ENCODE assay signal across 8 mouse cellular contexts in the genomic region with DNA sequence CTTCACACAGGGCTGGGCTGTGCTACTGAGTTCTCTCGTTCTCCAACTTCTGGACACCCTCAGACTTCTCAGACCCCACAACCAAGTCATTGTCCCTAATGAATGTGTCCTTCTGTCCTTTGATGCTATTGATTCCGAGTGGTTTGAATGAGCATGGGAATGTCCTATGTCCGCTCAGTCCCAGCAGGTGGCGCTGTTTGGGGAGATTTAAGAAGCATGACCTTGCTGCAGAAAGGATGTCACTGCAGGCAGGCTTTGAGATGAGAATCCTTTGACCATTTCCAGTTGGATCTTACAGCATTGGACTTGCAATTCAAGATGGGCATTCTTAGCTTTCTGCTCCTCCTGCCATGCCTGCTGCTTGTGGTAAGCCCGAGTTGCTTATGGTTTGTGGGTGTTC.
DNase-seq lines count a peak whose midpoint lies in the region; TF ChIP-seq lines count a peak whose summit lies in the region.
"Had no signal": no experiment of that assay in that cellular context is flagged by ENCODE, and none has a peak within 500 bp of the region (broad histone marks: within the 10 kb centered on the region; RNA-seq: fewer than 3 reads in every experiment).

No protein-coding gene starts in this region.

- intact Hi-C loops in left cerebral cortex, adult 2 months (cut with DNase I) = no loop called here

- DNase-seq in kidney, adult 9 months = peak; percentile 47
- no peak for DNase-seq in kidney, adult 11 months
- DNase-seq in ES-CJ7 (ENCODE audit: low read depth, low spot score) = peak; percentile 84
- DNase-seq in adrenal gland, adult 8-10 months = peak; percentile 4
- peak; percentile 80 for DNase-seq in embryo, embryonic 11 days
- peak; percentile 9 to 10 for DNase-seq in left cerebral cortex, adult 2 months (ENCODE audit: extremely low spot score in 1 of 2, low spot score in 2 of 2)
- DNase-seq in retina, postnatal 1 day = peak; percentile 77

- H3K27ac ChIP-seq in left cerebral cortex, adult 2 months = no peak overlapping the region

- TF ChIP-seq CTCF in left cerebral cortex, adult 2 months (IDR thresholded peaks at IDR 0.05) = peak; percentile 58

- no peak overlapping the region for H3K4me3 ChIP-seq in left cerebral cortex, adult 2 months
- H3K4me3 ChIP-seq: megakaryocyte, embryonic 14.5 days had no signal
